Mouse (Mus musculus): Measurements from ENCODE around the gene Cdh9.

Cdh9 gene

DNA sequence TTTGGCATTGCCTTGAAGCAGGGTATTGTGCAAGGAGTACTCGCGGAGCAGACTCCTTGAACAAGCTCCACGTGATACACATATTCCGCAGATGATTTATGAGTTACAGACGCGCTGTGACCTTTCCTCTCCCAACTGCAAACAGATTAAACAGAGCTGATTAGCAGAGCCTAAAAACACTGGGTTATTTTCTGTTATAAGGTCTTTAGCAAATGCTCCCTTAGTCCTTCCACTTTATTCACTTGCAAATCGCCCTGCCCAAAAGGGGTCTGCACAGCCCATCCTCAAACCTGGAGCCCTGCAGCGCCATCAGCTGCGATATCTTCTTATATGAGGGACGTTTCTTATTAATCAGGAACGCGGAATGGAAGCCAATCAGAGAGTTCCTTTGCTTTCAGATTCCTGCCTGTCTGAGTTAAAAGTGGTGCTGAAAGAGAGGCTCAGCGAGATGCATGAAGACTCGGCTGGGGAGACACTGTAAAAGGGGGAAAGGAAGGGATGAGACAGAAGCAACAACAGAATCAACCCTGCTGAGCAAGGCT lies at the start of gene Cdh9:
TSS of gene Cdh9 (plus strand) at position 287 of the 542 bp plus-strand sequence.
- DNase-seq (ENCODE audit: low spot score) = peak; percentile 21

DNA sequence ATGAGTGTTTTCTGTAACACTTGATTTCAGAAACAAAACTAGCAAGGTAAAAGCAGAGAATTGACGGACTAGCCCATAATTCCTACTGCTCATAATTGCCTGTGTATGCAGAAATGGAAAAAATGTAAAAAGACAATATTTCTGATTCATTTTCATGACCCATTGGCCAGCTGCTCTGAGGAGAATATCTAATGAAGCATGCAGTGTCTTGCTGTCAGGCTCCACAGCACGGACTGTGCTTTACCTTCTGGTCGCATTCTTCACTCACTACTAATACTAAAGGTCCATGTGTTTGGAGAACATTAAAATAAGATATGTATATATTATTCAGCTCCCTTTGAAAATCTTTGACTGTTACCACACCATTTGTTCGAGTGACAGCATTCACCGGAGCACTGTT lies 49.5 kb upstream of the Cdh9 start:
- no peak for DNase-seq (ENCODE audit: low spot score)

DNA sequence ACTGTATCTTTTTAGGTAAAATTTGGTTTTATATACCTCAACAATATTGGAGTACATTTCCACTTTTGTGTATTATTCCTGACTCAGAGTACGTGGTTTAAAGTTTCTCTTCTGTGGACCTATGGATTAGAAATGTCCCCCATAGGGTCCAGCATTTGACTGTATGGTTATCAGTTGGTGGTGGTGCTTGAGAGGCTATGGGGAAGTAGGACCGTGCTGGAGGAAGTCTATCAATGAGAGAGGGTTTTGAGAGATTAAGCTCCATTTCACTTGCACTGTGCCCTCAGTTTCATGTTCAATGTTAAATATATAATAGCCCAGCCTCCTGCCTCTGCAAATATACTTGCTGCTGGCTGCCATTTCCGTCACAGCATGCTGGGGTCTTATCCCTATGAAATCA lies 28.7 kb upstream of the Cdh9 start:
- DNase-seq (ENCODE audit: low spot score) = no peak

DNA sequence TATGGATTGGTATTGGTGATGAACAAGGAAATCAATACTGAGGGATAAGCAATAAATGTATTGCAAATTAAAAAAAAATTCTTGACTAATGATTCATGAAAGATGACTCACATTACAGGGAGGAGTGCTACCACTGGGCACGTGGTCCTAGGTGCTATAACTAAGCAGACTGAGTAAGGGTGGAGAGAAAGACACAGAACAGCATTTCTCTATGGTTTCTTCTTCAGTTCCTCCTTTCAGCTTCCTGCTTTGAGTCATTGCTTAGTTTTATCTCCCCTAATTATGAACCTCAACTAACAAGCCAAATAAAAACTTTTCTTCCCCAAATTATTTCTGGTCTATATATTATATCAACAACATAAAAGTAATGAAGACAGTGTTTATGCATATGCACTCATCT lies 26.2 kb upstream of the Cdh9 start:
- no peak for DNase-seq (ENCODE audit: low spot score)

DNA sequence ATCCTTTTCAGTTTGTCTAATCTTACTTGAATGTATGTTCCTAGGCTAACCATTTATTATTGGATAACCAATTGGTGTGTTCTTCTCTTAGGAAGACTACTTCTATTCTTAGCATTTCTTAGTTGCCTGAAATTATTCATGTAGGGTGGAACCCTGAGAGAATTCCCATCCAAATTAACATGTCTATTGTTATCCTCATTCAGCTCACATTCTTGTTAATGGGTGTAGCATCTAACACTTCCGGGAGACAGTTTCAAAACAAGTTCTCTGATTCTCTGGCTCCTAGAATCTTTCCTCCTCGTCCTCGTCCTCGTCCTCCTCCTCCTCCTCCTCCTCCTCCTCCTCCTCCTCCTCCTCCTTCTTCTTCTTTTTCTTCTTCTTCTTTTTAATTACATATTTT lies 10.5 kb downstream of the Cdh9 start:
- DNase-seq (ENCODE audit: low spot score) = no peak

DNA sequence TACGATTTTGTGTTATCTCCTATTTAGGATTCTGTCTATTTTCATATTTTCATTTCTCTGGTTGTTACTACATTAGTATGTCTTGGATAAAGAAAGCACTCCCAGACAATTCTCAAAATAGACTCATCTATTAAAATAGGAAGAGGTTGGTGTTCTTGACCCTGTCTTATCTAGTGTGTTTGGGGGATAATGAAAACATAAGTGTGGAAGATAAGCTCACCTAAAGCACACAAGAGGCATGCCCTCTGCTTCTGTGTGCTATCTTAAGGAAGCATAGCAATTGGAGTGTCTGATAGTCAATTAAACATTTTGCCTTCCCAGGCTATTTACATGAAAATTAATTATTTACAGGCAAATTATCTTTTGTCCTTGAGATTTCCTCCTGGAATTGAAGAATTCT lies 18.1 kb downstream of the Cdh9 start:
- DNase-seq (ENCODE audit: low spot score) = no peak

DNA sequence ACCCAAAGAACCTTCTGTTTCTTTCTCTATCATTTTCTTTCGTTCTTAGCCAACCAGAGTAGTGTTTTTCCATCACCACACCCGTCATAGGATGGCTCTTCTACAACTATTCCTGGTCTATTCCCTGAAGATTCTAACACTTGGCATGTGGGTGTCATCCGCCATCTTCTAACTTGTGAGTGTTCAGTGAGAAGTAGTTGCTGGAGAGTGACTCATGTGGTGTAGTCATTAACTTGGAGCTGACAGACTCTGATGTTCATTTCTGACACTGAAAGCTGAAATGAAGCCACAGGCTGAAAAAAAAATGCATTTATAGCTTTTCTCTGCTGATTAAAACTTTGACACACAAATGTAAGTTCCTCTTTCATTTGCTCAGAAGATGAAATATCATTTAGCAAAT lies 34.7 kb downstream of the Cdh9 start:
- DNase-seq (ENCODE audit: low spot score) = no peak

DNA sequence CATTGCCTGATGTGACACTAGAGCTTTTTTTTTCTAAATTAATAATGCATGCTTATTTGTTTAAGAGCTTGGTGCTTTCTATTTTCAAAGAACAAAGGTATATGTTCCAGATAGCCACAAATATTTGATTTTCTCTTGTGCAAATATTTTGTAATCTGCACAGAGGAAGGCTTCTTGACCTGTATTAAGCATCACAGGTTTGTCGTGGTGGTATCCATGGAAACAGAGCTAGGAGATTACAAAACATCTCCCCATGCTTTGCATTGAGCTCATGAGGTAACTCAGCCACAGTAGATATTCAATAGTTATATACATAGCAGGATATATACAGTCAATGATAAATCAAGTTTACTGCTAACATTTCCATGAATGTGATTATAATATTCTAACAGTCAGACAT lies 56.0 kb downstream of the Cdh9 start:
- no peak for DNase-seq (ENCODE audit: low spot score)

DNA sequence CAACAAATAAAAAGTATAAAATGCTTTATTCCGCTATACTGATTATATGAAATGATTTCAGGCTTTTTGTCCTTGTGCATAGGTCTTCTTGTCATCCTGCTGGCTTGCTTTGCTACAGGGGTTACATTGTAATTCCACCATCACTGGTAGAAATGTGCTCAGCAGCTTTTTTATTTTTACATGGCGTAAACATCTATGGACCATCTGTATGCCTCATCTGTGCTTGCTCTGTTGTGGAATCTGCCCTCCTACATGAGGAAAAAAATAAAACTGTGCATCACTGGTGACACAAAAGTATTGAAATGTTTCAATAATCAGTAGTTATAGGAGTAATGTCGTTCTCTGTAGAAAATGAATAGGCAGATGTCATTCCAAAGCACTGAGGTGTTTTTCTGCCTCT lies 64.3 kb downstream of the Cdh9 start:
- no peak for DNase-seq (ENCODE audit: low spot score)

DNA sequence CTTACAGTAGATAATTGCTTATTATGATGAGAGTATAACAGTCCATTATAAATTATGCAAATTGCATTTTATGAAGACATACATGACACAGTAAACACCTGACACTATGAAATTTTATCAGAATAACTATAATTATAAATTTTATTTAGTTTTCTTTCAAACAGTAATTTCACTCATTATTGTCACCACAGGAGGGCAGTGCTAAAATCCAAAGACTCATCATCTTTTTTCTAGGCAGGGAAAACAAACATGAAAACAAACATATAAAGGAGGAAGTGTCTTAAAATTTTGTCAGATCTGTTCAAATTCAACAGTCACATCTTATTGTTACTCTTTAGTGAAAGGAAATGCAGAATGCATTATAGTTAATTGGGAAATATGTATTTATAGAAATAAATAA lies 72.7 kb downstream of the Cdh9 start:
- no peak for DNase-seq (ENCODE audit: low spot score)

DNA sequence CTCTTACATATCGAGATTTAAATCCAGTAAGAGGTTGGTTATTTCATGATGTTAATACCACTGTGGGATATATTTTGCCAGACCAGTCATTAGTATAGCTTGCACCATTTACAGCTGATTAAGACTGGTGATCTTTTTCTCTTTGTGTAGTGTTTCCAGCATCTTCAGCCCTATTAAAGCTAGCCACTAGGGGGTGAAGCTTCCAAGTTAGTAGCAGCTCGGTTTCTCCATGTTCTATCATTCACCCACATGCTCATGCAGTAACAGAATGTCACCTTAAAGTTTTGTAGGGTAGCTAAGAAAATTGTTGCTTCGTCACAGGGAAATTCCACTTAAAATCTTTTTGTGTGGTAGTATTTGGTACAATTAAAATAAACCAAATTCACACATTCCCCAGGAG lies 82.2 kb downstream of the Cdh9 start:
- no peak for DNase-seq (ENCODE audit: low spot score)

DNA sequence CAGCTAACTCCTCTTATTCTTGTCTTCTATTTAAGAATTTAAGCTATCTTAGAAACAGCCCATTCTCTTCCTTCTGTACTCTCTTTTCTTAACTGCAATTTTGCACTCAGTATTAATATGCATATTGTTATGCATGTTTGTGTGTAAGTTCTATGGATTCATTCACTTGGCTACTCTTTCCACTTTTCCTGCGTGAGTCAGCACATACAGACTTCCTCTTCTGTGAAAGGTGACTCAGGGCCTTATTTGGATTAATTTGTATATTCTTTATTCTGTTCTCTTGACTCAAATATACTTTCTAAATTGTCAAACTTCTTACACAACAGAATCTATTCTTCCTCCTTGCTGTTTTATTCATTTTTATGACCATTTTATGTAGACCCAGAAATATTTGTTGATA lies 85.5 kb downstream of the Cdh9 start:
- no peak for DNase-seq (ENCODE audit: low spot score)

DNA sequence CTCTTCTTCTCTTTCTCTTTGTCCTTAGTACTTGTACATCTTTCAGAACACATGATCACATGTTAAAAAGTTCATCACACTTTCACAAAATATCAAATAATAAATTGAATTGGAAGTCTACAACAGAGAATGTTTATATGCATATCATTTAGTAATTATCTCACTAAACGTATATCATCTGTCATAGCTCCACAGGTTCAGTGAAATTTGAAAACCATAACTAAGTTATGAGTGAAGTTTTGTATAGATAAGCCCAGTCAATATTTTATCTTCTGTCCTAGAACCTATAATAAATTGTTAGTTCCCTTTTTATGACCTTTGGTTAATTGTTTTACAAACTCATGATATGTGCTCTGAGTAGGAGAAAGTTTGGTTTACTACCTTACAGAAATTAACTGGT lies 106.2 kb downstream of the Cdh9 start:
- no peak for DNase-seq (ENCODE audit: low spot score)

DNA sequence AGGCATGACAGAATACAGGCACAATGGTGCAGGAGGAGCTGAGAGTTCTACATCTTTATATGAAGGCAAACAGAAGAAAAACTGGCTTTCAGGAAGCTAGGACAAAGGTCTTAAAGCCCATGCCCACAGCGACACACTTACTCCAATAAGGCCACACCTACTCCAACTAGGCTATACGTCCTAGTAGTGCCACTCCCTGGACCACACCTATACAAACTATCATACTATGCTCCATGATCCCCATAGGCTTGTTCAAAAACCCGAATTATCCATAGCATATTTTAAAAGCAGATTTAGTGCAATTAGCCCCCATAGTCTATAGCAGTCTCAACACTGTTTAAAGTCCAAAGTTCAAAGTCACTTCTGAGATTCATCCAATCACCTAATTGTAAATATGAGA lies 154.0 kb downstream of the Cdh9 start:
- no peak for DNase-seq (ENCODE audit: low spot score)

DNA sequence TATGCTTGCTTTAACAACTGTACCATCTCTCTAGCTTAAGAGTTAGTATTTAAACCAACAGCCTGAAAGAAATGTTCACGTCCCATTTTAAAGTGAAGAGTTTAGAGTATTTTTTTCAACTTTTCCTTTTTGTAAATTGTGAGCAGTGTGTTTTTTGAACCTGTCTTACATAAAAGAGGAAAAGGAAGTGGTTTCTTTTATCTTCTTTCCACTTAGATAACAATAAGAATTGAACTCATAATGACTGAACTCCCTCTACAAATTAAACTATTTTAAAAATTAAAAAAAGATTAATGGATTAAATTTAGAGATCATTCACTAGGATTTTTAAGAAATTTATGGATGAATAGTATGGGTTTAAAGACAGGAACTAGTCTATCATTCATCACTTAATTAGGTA lies 168.1 kb downstream of the Cdh9 start:
- DNase-seq (ENCODE audit: low spot score) = no peak
